Mouse (Mus musculus) fibroblast of lung, adult 2 months (primary cell): ENCODE measurements around the gene Rcsd1.

Experiments used
- DNase-seq: peaks from one replicate; pipeline ENCODE4 v3.0.0-alpha.2; 2011; ENCODE audit warnings: low read depth

Rcsd1 gene

DNA sequence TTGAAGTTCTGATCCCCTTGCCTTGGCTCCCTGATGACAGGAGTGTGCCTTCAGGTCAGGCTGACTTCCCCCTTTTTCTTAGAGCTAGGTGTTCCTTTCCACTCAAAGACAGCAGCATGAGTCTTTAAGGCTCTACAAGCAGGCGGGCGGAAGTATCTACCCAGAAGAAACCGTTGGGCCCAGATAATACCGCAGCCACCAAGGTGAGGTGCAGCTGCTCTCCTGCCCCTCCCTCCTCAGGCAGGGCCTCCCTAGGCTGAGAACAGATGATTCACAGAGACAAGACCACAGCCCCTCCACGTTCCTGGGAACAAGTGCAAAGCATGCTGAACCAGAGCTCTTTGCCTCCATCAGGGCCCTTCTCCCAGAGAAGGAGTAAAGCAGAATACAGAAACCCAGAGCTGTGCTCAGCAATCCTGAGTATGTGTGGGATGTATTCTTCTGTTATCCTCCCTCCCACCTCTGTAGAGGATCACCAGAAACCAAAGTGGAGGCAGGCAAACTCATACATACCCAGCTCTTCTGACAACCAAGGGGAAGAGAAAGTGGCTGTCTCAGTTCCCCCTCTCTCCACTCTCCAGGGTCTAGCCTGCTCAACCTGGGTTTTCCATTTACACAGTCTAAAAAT is at the start of gene Rcsd1:
TSS of gene Rcsd1 (minus strand) at position 129 of the 628 bp plus-strand sequence.
- DNase-seq: no peak

DNA sequence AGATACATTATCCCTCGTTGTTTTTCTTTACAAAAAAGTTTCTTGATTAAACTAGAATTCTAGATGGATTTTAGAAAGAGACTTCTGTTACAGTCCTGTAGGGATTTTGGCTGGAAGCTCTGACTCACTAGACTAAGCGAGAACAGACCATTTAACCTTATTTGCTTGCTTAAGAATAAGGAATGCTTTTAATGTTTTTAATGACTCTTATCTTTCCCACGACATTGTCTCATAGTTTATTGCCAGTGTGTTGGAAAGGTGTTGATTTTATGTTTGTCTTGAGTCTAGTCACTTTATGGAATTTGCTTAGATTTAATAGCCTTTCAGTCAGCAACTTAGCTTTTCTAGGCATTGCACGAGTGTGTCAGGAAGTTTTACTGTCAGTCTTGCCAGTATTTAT is 45.6 kb upstream of the Rcsd1 start:
- DNase-seq: no peak

DNA sequence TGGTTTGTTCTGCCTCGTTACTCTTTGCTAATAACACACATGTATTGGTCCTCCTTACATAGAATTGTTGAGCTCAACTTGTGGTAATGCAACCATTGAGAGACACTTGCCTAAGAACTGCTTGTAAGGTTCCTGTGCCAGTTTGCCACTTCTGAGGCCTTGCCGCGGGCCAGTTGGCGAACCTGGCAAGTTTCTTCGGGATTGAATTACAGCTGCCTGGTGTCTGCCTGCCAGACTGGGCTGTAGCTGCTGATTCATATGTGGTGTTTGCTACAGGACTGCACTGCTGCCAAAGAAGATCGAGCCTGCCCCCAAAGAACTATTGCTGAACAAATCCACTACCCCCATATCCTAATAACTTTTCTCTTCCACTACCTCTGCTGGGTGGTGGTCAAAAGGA is 44.6 kb upstream of the Rcsd1 start:
- no peak for DNase-seq

DNA sequence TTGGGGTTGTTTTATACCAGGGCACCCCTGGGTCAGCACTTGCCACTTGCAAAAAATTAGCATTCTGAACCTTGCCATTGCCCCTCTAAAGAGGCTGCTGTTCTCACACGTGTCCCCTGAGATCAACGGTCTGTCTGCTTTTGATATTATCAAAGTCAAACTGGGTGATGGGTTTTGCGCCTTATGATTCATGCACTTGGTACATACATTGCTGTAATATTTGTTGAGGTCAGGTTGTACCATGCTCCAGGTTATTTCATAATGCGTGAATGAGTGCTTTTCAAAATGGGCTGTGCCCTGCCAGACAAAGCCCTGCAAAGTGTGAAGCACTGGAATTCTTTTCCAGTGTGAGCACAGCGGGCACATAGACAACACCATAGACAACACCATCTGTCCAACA is 42.3 kb upstream of the Rcsd1 start:
- DNase-seq: no peak

DNA sequence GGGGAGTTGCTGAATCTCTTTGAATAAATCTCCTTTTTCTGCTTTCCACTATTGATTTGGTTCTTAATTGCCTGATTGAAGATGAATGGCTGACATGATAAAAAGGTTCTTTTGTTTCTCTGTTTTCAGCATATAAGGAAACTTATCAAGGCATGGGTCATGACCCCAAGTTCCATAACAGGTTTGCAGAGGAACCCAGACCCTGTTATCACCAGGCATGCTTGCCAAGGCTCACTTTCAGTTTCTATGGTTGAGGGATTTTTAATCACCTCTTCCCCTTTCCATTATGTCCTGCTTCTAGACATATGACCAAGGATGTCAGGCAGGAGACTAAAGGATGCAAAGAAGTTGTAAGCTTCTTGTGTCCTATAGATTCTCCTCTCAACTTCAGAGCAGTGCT is 41.6 kb upstream of the Rcsd1 start:
- no peak for DNase-seq

DNA sequence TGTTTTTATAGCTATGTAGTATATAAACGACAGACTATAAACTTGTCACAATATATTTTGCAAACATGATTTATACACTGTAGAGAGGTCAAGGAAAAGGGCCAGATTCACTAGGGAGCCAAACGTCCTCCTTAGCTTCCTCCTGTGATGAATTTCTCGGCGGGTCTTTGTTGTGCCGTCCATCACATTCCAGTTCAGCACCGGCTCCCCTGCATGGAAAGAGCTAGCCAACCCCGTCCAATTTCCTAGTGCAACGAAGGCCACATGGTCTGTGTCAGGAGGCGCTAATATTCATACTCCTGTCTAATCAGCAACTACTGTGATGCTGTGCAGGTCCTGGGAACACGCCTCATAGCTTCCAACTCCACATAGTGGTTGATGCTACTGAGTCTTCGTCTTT is 38.5 kb upstream of the Rcsd1 start:
- DNase-seq: no peak

DNA sequence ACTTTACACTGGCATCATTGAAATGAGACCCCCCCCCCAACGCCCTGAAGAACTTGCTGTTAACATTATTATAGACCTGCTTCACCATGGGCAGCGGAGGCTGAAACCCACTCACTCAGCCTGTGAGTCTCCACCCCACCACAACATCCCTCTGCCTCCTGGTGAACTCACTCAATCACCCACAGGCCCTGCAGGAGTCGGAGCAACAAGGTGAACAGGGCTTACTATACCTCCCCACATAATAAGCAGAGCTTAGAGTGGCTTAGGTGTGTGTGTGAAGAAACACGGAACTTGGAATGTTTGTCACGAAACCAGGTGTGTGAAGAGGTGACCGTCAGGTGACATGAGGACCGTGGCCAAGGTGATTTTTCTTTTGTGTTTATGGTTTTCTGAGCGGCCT is 32.4 kb upstream of the Rcsd1 start:
- DNase-seq: no peak

DNA sequence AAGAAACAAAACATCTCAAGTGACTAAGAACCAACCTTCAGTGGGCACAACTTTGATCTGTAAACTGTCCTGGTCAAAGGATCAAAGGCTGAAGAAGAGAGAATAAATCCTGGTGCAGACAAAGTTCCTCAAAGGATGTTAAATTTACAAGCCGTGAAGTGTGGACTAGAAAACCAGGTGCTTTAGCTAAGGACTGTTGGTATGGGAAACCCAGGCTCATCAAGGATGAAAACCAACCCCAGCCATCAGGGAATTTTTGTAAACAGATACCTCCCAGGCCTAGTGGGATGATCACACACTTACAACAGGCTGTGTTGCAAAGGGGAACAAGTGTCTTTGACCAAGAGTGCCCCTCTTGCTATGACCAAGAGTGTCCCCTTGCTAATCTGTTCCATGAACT is 29.4 kb upstream of the Rcsd1 start:
- DNase-seq: no peak

DNA sequence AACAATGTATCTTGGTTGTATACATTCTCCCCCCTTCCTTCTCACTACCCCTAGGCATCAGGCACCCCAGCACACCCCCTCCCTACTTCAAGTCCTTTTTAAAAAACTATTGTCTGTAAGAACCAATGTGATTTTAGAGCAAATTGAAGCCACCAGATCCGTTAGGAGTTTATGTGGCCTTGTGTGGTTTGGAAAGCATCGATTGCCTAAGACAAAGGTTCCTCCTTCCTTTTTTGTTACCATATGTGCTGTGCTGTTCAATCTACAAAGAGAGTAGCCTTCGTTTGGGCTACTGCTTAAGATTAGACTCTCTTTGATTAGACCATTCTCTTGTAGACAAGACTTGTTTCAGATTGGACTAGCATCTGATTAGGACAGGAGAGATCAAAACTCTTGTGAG is 28.3 kb upstream of the Rcsd1 start:
- DNase-seq: no peak

DNA sequence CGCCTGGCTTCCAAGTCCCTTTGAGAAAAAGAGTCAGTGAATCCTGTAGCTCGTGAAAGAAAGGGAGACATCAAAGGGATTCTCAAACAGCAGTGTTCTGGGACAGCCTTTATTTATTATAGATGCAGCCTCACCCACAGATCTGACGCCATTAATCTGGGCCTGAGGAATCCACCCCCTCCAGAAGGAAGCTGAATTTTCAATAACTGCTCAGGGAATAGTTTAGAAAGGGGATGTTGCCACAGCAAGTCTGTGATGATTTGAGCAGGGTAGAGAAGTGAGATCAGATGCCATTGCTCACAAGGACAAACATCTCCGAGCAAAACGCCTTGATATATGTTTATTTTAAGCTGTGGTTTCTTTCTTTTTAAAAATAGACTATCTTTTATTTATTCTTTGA is 27.9 kb upstream of the Rcsd1 start:
- DNase-seq: no peak

DNA sequence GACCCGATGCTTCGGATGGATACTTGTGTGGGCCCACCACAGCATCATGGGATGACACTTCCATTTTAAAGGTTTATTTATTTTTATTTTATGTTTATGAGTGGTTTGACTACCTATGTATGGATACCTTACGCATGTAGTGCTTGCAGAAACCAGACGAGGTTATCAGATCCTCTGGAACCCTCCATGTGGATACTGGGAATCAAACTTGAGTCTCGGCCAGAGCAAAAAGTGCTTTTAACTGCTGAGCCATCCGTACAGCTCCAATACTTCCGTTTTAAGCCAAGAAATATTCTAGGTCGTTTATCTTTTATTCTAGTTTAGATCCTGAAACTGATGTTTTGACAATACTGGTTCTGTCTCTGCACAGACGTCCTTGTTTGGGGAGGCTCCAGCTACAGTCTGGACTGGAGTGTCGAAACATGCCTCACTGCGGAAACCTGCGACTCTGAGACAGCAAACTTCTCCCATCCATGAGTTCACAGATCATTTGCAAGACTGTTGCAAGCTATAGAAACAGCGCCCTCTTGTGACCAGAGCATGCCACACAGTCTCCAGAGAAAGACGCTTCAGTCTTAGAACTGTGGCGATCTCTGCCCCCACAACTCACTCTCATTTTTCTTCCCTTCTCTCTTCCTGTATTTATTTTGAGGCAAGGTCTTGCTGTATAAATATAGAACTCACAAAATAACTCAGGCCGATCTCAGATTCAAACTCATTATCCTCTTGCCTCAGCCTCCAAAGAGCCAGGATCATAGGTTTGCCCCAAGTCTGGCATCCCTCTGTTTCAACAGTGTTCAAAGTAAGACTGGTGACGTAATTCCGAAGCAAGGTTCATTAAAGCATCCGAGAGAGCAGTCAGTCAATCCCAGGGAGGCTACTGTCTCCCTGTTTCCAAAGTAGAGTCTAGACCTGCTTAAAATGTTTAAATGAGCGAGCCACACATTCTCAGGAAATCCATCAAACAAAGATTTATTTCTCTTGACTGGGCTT is 26.6 kb upstream of the Rcsd1 start:
- DNase-seq: peak; percentile 72

DNA sequence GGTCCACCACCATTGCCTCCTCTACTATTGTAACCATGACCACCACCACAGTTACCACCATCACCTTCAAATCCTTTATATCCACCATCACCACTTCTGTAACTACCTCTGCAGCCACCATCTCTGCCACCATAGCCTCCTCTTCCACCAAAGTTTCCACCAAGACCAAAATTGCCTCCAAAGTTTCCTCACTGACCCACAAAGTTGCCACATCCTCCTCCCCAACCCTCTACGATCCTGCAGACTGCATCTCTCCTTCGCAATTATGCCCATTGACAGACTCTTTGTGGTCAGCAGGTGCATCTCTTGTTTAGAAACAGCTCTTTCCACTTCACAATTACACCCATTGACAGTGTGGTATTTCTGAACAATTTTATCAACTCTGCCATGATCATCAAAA is 25.3 kb upstream of the Rcsd1 start:
- DNase-seq: no peak

DNA sequence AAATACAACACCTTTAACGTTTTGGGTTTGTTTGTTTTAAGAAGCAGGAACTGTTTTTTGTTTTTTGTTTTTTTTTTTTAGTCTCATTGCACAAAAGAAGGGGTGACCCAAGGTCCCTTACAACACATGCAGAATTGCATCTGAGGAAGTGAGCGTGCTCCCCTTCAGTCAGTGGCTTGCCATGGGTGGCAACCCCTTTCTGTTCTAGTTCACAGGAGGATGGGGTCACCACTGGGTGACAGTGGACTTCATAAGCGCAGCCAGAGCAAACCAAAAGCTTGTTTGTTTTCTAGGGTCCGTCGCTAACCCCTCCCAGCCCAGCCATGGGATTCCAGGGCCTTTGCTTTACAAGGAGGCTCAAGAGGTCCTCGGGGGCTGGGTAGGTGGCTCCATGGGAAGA is 22.0 kb upstream of the Rcsd1 start:
- DNase-seq: no peak

DNA sequence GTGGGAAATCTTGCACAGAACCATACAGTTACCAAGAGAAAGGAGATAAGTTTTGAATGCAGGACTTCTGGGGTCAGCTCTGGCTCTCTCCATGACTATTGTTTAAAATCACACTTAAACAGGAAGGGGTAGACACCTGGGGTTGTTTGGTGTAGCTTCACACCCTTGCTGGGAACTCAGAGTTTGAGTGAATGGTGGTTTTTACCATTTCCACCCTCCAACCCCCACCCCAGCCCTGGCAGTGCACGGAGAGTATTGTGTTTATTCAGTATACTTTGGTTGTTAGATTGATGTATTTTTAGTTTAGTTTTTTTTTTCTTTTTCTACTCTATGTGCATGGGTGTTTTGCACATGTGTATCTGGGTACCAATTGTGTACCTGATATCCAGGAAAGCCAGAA is 20.6 kb upstream of the Rcsd1 start:
- no peak for DNase-seq

DNA sequence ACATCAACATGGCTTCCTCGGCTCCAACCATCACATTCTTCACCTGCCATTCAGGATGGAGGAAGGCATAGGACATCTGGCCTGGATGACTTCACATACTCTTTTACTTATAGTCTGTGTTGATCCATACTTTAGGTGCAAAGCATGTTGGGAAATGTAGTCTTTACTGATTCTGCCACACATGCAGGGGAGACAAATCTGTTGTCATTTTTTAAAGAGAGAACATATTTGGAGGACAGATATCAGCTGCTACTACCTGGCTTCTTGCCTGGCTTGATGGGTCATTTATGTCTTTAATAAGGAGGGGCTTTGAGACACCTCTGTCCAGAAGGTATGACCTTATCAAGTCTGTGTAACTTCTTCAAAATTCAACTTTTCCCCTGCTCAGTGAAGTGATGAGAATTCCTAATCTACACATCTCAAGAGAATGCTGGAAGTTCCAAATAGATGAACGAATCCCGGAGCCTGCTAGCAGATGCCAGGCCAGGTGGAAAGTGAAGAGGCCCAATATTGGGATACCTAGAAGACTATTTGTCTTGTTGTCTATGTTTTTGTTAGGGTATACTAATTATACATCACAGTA is 18.6 kb upstream of the Rcsd1 start:
- DNase-seq: no peak

DNA sequence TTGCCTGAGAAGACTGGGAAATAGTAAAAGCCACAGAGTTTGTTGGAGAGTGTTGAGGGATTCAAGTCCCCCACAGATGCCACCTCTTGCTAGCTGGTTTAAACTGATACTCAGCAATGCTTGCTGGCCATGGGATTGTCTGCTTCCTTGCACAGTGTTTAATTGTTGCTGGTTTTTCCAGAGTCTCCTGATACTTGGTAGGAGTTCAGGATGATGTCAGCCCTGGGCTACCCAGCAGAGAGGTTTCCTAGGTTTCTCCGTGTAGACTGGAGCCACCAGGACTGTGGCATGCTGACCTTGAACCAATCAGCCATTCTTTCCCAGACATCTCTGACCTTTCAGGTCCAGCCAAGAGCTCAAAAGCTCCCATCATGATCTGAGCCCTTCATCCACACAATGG is 17.4 kb upstream of the Rcsd1 start:
- DNase-seq: no peak

DNA sequence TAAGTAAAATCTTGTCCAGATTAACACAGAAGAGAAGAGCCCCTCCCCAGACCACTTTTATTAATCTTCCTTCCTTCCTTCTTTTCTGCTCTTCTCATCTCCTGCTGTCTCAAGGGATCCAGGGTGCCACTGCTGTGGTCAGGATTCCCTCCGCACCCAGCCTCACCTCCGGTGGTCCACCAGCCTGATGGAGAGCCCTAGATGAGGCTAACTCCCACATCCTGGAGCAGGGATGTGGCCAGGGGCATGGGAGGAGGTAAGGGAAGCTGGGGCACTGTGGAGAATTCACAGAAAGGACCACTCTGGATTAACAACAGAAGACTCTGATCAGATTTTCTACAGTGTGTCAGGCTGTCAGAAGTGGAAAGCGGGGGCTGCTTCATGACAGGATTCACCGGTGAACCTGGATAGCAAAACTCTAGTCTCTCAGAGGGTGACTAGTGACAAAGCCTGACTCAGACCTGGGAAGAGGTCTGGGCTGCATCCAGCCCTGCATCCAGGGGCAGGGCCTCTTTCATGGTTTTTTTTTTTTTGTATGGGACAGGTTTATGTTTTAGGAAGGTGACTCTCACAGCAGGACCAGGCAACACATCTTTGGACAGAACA is 15.6 kb upstream of the Rcsd1 start:
- no peak for DNase-seq

DNA sequence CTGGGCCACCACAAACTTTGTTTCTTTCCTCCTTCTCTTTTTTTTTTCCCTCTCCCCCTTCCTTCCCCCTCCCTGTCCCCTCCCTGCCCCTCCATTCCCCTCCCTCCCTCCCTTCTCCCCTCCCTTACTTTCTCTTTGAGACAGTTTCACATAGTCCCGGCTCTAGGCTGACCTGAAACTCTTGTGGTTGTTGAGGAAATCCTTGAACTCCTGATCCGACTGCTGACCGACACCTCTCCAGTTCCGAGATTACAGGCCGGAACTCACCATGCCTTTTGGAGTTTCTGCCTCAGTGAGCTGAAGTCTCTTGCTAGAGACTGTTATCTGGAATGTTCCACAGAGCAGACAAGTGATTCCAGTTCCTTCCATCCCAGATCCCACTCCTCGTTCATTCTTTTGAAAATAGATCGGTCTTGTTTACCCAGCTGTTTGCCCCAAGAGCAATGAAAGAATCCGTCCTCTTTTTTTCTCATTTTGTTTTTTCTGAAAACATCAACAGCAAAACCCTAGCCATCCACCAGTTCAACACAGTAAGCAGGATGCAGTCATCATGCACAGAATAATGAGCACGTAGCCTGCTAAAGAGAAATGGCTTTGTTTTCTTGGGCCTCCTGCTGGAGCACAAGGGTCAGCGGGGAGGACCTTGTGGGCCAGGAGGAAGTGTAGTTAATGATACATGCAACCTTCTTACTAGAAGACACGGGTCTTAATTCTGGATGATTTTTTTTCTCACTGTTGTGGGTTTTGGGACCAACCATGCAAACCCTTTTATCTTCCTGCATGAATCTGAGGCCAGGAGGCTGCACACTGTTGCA is 14.9 kb upstream of the Rcsd1 start:
- DNase-seq: no peak

DNA sequence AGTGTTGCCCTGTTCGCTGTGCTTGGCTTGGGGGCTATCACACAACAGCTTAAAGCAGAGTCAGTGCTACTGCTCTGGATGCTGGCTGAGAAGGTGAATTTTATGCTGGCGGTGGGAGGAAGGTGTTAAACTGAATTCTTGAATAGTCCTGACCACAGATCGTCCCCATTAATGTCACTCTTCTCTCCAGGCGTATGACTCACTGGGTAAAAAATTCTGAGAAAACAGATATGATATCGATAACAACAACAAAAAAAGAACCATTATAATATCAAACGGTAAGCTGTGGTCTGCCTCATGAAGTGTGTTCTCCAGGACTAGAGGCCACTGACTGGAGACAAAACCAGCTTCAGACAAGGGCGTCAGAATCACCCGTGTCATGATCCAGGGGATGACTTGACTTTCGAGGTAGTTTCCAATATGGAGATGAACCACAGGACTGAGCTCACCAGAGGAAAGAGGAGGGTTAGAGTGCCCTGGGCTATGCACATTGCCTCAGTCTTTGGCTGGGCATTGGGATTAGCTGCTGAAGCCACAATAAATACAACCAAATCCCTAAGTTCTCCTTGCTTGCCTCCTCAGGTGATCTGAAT is 13.1 kb upstream of the Rcsd1 start:
- no peak for DNase-seq

DNA sequence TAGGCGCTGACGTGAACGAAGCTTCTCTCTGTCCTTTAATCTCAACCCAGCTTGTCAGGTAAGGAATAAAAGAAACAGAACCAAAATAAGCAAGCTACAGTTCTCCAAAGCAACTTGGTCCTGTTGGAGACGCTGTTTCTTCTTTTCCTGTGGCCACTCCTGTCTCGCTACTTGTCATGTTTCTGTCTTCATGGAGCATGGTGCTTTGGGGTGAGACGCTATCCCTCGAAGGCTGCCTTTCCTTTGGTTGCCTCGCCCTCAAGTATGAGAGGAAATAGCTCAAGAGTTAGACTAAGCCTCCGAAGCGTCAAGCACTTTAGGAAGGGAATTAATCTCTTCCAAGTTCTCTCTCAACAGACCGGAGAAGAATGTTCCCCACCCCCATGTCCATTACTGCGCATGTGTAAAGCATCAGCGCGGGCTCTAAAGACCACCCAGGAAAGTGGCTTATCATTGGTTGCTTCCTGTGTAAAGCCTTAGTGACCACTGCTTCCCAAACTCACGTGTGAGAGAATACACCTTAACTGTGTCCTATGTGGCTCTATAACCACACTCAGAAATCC is 9.1 kb upstream of the Rcsd1 start:
- DNase-seq: no peak
